Mouse (Mus musculus) right cerebral cortex, postnatal 10 days (tissue): ENCODE data around the gene Cabp4.
"Not testable (repeated sequence)": the region's sequence is repeated elsewhere in the genome, so short reads cannot be mapped to it uniquely, and the experiment has no call there.

ENCODE experiments used
- DNase-seq, 2 experiments: peaks; one replicate each; pipeline ENCODE4 v3.0.0; 2021; ENCODE audit warnings: low spot score in 2 of 2

Gene Cabp4

GRCm38 (mm10) chr19:4147782-4148490 is 4.1 kb upstream of the Cabp4 start:
- no peak for DNase-seq

- no peak for DNase-seq
These were observed 3.2 kb upstream of the Cabp4 start for GRCm38 (mm10) chr19:4147022-4147405.

- DNase-seq, result no peak
These were observed 2.7 kb upstream of the Cabp4 start for GRCm38 (mm10) chr19:4146366-4147021.

GRCm38 (mm10) chr19:4145936-4146335 is 2.1 kb upstream of the Cabp4 start:
- no peak for DNase-seq

- DNase-seq, result no peak
These were observed 991 bp upstream of the Cabp4 start for GRCm38 (mm10) chr19:4144550-4145498.

- DNase-seq, result no peak
These were observed 1.2 kb downstream of the Cabp4 start for GRCm38 (mm10) chr19:4142416-4143173.

- DNase-seq, result no peak
These were observed 3.7 kb downstream of the Cabp4 start for GRCm38 (mm10) chr19:4140147-4140546.

GRCm38 (mm10) chr19:4139446-4139845 is 4.4 kb downstream of the Cabp4 start, which contains the start of gene Gpr152:
TSS of gene Gpr152 (plus strand) at chr19:4139787.
- DNase-seq, result no peak

GRCm38 (mm10) chr19:4137913-4138312 is 5.9 kb downstream of the Cabp4 start:
- no peak for DNase-seq

- DNase-seq, result no peak
These were observed 7.4 kb downstream of the Cabp4 start for GRCm38 (mm10) chr19:4136463-4136862.

- not testable (repeated sequence) for DNase-seq
These were observed 7.9 kb downstream of the Cabp4 start for GRCm38 (mm10) chr19:4135963-4136345.

GRCm38 (mm10) chr19:4135229-4135962 is 8.4 kb downstream of the Cabp4 start:
- DNase-seq, result not testable (repeated sequence)

- no peak for DNase-seq
These were observed 9.5 kb downstream of the Cabp4 start for GRCm38 (mm10) chr19:4134354-4134753.

- DNase-seq, result no peak
These were observed 12.1 kb downstream of the Cabp4 start for GRCm38 (mm10) chr19:4131768-4132167.

GRCm38 (mm10) chr19:4131075-4131474 is 12.8 kb downstream of the Cabp4 start:
- DNase-seq, result no peak

GRCm38 (mm10) chr19:4130106-4130505 is 13.7 kb downstream of the Cabp4 start:
- no peak for DNase-seq

GRCm38 (mm10) chr19:4129462-4129861 is 14.4 kb downstream of the Cabp4 start:
- no peak for DNase-seq

GRCm38 (mm10) chr19:4126759-4127495 is 16.9 kb downstream of the Cabp4 start:
- DNase-seq, result no peak

- DNase-seq, result peak; percentile 99
These were observed 17.8 kb downstream of the Cabp4 start, which contains the start of gene Aip for GRCm38 (mm10) chr19:4125741-4126696. TSS of gene Aip (minus strand) at chr19:4125858.
